Mouse (Mus musculus) heart, postnatal 25 days (tissue): Measurements from ENCODE around the gene Tshz3. TPM values are rescaled to one million over a fixed set of nuclear protein-coding genes. Genes with fewer than 3 reads are reported as not detected.
A peak's percentile ranks its signal among the peaks of the same experiment; 100 is the strongest.

Experiments used
- DNase-seq: peaks from one replicate; pipeline ENCODE4 v3.0.0; 2022; ENCODE audit warnings: low spot score
- intact Hi-C: fragments of 180-260 bp; cut with DNase I; formaldehyde crosslinking; loops from one replicate; pipeline ENCODE4 v1.15.1; 2025
- total RNA-seq, 2 experiments: library from RNA; stranded (reverse); gene quantifications; 2 replicates each; pipeline ENCODE4 v1.2.3; 2021

Gene Tshz3
- total RNA-seq, result 1 to 10 TPM; 3.8 to 4.8 TPM

DNA sequence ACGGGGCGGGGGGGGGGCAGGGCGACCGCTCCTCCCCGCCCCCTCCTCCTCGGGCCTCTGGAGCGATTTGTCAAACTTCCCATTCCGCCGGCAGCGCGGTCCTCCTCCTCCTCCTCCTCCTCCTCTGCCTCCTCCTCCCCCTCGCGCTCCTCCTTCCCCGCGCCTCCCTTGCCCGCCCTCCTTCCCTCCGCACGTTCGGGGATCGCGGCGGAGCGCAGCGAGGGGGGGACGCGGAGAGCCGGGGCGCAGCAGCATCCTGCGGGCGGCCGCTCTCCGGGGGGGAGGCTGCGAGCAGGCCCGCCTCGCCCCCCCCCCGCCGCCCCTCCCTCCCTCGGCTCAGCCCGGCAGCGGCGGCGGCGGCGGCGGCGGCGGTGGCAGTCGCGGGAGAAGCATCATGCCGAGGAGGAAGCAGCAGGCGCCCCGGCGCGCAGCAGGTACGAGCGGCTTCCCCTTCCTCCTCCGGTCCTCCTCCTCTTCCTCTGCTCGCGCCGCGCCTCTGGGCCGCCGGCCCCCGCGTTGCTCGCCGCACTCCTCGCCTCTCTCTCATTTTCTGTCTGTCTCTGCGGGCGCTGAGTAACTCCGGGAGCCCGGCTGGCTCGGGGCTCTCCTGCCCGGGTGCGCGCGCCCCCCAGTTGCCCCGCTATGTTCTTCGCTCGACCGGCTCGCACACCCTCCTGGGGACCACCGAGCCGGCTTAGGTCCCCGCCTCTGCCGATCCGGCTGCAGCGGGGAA is at the start of gene Tshz3:
Tshz3 (plus strand) TSS at position 263 of the 733 bp plus-strand sequence.
- peak; percentile 72 for DNase-seq
- intact Hi-C loops, result loop anchor here (10.0 kb wide), 1 partner anchor 647 kb away; no protein-coding TSS in a partner anchor

DNA sequence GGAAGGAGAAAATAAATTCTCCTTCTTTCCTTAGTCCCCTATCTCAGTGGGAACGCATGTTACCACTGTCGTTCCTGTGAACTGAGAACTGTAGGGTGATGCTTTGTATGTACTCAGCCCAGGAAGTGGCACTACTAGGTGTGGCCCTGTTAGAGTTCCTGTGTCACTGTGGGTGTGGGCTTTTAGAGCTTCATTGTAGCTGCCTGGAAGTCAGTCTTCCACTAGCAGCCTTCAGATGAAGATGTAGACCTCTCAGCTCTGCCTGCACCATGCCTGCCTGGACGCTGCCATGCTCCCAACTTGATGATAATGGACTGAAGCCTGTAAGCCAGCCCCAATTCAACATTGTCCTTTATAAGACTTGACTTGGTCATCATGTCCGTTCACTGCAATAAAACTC is 42.0 kb upstream of the Tshz3 start:
- intact Hi-C loops, result no loop called here
- no peak for DNase-seq

DNA sequence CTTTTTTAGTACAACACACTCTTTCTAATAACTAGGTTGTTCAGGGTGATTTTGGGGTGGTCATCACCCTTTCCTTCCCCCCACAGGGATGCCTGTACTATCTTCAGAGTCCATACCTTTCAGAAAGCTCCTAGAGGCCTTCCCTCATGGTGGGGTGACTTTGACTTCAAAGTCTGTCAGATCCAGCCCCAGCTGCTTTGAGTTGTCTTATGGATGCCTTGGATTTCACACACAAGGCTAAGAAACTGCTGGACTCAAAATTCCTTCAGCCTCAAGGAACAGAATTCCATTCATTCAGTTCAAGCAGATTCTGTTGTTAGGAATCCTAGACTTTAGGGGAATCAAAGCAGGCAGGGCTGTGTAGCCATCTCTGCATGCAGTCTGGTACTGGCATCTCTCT is 41.5 kb upstream of the Tshz3 start:
- no peak for DNase-seq
- intact Hi-C loops, result no loop called here

GRCm38 (mm10) chr7:36658331-36658730 is 39.6 kb upstream of the Tshz3 start:
- no peak for DNase-seq
- intact Hi-C loops, result no loop called here

- no peak for DNase-seq
Observed at GRCm38 (mm10) chr7:36659265-36659664, 38.7 kb upstream of the Tshz3 start.

DNA sequence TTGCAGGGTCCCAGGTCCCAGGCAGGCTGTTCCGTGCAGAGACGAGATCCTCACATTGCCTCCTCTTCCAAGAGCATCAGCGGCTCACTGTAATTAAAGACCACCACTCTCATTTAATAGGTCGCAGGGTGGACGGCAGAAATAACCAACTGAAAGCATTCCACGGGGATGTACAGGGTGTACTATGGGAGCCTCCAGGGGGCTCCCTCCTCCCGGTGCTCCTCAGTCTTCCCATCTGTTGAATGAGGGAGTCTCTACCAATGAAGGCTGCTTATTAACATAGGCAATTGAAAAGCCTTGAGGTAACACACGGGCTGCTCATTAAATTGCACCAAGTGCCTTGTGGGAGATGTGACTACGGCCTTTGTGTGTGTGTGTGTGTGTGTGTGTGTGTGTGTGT is 37.3 kb upstream of the Tshz3 start:
- DNase-seq, result no peak
- intact Hi-C loops, result loop anchor here (10.0 kb wide), 1 partner anchor 684 kb away; no protein-coding TSS in a partner anchor

More at GRCm38 (mm10) chr7:36659265-36659664, 38.7 kb upstream of the Tshz3 start:
- intact Hi-C loops, result no loop called here

- peak; percentile 47 for DNase-seq
- intact Hi-C loops, result loop anchor here (10.0 kb wide), 1 partner anchor 681 kb away; no protein-coding TSS in a partner anchor
Observed at GRCm38 (mm10) chr7:36663431-36663830, 34.5 kb upstream of the Tshz3 start.

DNA sequence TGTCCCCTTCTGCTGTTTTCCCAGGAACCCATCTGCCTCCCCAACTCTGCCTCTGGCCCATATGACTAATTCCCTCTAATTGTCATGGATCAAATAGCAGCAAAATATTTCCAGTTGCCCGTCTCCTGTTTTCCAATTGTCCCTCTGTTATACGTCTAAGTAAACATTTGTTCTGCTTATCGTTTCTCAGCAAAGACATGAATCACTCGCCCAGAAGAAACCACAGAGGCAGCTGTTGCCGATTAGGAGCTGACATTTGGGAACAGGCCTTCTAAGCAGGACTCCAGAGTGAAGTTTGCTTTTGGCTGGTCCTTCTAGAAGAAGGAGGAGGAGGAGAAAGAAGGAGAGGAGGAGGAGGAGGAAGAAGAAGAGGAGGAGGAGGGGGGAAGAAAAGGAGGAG is 30.2 kb upstream of the Tshz3 start:
- intact Hi-C loops, result loop anchor here (10.0 kb wide), 1 partner anchor 677 kb away; no protein-coding TSS in a partner anchor
- DNase-seq, result no peak

DNA sequence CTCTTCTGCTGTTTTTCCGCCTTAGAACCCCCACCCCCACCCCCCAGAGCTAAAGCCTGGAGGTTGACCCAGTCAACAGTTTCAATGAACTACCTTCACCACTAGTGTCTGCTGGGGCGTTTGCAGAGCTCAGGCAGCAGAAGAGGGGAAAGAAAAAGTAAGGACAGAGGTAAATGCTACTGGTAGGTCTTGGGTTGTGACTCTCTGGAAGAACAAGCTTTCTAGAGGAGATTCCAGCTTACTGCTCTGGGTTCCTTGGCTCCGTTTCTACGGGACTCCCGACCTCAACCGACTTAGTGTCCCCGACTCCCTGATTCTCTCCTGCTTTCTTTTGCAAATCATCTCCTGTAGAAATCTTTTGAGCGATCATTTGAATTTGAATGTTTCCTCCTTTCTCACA is 19.9 kb upstream of the Tshz3 start:
- intact Hi-C loops, result no loop called here
- DNase-seq, result no peak

GRCm38 (mm10) chr7:36678510-36678909 is 19.4 kb upstream of the Tshz3 start:
- no peak for DNase-seq
- intact Hi-C loops, result no loop called here

GRCm38 (mm10) chr7:36679031-36679618 is 18.8 kb upstream of the Tshz3 start:
- DNase-seq, result no peak
- intact Hi-C loops, result no loop called here

GRCm38 (mm10) chr7:36679866-36680458 is 18.0 kb upstream of the Tshz3 start:
- intact Hi-C loops, result no loop called here
- no peak for DNase-seq

DNA sequence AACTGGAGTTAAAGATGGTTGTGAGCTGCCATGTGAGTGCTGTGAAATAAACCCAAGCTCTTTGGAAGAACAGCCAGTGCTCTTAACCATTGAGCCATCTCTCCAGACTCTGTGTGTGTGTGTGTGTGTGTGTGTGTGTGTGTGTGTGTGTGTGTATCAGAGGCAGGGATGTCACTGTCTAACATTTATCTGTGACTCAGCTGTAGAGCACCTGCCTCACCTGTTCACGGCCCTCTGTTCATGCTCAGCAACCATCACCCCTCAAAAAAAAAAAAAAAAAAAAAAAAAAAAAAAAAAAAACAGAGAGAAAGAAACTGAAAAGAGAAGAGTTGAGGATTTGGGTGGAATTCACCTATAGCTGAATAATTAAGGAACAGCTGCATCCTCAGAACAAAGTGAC is 10.4 kb upstream of the Tshz3 start:
- DNase-seq, result no peak
- intact Hi-C loops, result no loop called here

- intact Hi-C loops, result no loop called here
- DNase-seq, result no peak
Observed at GRCm38 (mm10) chr7:36689049-36689793, 8.7 kb upstream of the Tshz3 start.

GRCm38 (mm10) chr7:36690551-36690950 is 7.4 kb upstream of the Tshz3 start:
- DNase-seq, result no peak
- intact Hi-C loops, result loop anchor here (5.0 to 10.0 kb wide), 2 partner anchors 654 to 1497 kb away; no protein-coding TSS in a partner anchor

DNA sequence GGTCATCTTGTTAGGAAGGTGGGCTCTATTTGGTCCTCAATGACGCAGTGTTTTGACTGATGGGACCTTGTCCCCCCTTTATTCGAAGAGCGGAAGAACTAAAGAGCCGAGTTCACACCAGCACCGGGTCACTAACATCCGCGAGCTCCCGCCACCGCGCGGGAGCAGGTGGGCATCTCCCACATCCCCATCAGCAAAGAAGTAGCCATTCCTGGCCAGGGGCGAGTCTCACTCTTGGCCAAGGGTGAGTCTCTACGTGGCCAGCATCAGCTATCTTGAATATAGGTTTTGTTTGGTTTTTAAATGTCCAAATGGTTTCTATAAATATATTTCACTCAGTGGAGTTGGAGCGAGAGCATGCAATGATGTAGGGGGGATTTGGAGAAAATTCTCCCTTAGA is 6.3 kb upstream of the Tshz3 start:
- intact Hi-C loops, result loop anchor here (5.0 to 10.0 kb wide), 2 partner anchors 653 to 1496 kb away; no protein-coding TSS in a partner anchor
- no peak for DNase-seq

DNA sequence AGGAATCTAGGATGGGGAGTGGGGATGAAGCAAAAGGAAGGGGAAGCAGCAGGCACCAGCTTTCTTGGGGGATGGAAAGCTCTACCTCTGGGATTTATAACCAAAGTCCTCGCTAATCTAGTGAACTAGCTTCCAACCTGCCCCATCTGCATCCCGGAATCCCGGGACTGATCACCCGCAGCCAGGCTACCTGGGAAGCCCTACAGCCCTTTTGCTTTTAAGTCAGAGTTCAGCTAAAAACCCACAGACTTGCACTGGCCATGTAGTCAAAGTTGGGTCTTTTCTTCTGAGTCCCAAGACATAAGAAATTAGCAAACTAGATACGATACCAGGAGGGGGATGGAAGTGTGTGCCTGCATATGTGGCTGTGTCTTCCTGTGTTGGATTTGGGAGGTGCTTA is 5.5 kb upstream of the Tshz3 start:
- intact Hi-C loops, result loop anchor here (5.0 to 10.0 kb wide), 2 partner anchors 652 to 1495 kb away; no protein-coding TSS in a partner anchor
- no peak for DNase-seq

DNA sequence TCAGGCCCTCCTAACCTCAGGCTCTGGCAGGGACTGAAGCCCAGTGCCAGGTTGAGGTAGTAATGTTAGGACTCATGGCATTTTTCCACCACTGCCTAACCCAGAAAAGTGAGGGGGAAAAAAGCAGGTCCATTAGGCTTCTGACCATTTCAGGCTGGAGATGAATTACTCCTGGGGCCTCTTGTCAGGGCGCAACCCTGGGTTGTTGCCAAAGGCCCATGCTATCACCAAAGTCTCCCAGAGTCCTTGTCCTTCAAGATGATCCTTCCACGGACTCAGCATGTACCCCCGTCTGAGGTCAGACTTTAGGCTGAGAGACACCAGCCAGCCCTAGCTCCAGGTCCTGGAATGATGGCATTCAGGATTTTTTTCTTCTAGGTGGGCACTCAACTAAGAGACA is 4.8 kb upstream of the Tshz3 start:
- intact Hi-C loops, result loop anchor here (5.0 to 10.0 kb wide), 2 partner anchors 652 to 1494 kb away; no protein-coding TSS in a partner anchor
- no peak for DNase-seq

DNA sequence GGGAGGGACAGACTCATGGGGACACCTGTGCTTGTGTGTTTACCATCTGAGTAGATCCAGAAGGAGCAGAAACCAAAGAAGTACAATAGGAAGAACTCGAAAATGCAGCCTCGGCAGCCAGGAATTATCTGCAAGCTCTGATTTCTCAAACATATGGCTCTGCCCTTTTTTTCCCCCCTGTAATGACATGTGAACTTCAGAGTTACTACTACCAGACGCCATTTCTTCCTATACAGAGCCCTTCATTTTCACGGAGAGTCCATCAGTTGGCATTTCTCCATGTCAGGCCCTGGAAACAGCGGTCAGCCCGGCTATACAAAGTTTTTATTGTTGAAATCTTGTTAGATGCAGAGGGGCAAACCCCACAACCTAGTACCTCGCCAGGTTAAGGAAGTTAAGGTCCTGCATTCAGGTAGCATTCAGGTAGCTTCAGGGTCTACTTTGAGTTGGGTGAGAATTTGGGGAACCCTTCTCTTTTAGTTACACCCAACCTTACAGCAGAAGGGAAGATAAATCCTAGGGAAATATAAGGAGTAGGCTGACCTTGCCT is 3.2 kb upstream of the Tshz3 start:
- no peak for DNase-seq
- intact Hi-C loops, result loop anchor here (5.0 to 10.0 kb wide), 2 partner anchors 650 to 1493 kb away; no protein-coding TSS in a partner anchor

- intact Hi-C loops, result loop anchor here (10.0 kb wide), 1 partner anchor 650 kb away; no protein-coding TSS in a partner anchor
- no peak for DNase-seq
Observed at GRCm38 (mm10) chr7:36695276-36695675, 2.6 kb upstream of the Tshz3 start.
